Mouse (Mus musculus) heart, postnatal 10 days (tissue): ENCODE data around the gene Dbil5. TPM values are rescaled to one million over a fixed set of nuclear protein-coding genes. Genes with fewer than 3 reads are reported as not detected.
"Not testable (repeated sequence)": the region's sequence is repeated elsewhere in the genome, so short reads cannot be mapped to it uniquely, and the experiment has no call there.

Source experiments
- DNase-seq, 2 experiments: peaks; one replicate each; pipeline ENCODE4 v3.0.0; 2021
- intact Hi-C: fragments of 180-260 bp; cut with DNase I; formaldehyde crosslinking; loops from one replicate; pipeline ENCODE4 v1.15.1; 2025
- total RNA-seq, 2 experiments: library from RNA; stranded (reverse); gene quantifications; 2 replicates each; pipeline ENCODE4 v1.2.3; 2021

The Dbil5 gene
- under 1 TPM in 1 of 2 experiments, not detected in 1; 0.50 TPM for total RNA-seq

- peak; percentile 97 to 98 for DNase-seq
- intact Hi-C loops, result loop anchor here (1.0 to 5.0 kb wide), 2 partner anchors 38 to 435 kb away; partner anchors contain the start of genes Fam57a and Vps53
These were observed at the start of gene Dbil5, which contains the start of gene Gemin4 for GRCm38 (mm10) chr11:76217390-76217800. Gene Dbil5, plus strand, starts transcription at chr11:76217608. Gene Gemin4, minus strand, starts transcription at chr11:76217664.

DNA sequence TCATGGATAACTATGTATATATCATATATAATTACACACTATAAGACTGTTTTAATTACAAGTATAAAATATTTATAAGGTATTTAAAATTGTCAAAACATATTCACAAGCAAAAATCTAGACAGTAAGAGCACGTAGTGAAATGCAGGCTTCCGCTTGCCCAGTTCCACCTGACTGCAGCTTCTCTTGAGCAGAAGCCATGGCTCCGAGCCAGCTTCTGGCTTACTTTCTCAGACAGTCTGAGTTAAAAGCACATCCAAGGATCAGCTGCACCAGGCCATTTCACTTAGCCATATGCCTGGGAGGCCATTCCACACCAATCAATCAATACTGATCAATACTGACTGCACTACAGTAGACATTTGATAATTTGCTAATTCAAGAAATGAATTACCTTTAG lies 48.4 kb upstream of the Dbil5 start:
- intact Hi-C loops, result loop anchor here (5.0 kb wide), 4 partner anchors 167 to 457 kb away; no protein-coding TSS in a partner anchor
- no peak for DNase-seq

DNA sequence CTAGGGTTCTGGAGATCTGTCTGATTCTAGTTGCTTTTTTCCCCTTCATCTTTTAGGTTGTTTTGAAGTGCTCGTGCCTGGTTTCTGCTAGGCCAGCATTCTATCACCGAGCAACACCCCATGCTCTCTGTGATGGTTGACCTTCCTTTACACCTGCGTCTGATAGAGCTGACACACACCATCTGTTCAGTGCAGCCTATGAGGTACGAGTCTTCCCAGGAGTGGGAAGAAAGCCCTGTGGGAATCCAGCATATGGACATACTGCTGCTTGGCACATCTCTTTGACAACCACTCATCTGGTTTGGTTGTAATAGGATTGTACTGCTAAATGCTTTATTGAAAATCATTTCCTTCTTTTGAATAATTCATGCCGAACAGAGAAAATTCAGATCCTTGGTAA lies 47.2 kb upstream of the Dbil5 start:
- DNase-seq, result no peak
- intact Hi-C loops, result no loop called here

DNA sequence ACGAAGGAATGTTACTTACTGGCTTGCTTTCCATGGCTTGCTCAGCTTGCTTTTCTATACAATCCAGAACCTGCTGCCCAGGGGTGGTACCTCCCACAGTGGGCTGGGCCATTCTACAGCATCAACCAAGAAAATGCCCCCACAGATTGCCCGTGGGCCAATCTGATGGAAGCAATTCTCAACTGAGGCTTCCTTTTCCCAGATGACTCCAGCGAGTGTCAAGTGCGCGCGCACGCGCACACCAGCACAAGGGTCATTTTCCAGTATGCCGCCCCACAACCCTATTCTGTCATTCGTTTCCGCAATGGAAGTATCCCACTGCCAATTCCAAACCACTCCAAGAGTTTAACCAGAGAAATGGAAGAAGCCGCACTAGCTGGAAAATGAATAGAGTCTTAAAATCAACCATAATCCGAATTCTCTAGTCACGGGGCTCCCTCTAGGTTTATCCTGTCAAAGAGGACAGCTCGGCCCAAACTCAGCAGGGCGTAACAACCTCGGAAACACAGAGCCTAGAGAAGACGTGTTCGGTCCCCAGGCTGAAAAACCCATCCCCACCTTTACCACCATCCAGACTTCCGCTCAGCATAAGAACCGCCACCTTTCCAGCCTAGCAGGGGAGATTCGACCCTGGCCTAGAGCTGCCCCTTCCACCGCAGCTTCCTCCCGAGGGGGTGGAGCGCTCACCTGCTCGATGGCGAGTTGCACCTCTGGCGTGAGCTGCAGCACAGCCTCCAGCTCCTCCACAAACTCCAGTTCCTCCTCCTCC lies 38.5 kb upstream of the Dbil5 start:
- intact Hi-C loops, result loop anchor here (1.0 kb wide), 1 partner anchor 38 kb away; the partner anchor contains the start of genes Dbil5 and Gemin4
- DNase-seq, result peak in 1 of 2 experiments; percentile 42

- DNase-seq, result peak; percentile 90 to 93
- intact Hi-C loops, result loop anchor here (1.0 kb wide), 1 partner anchor 38 kb away; the partner anchor contains the start of genes Dbil5 and Gemin4
These were observed 37.8 kb upstream of the Dbil5 start, which contains the start of the genes Vps53 and Fam57a for GRCm38 (mm10) chr11:76179495-76180145. Gene Vps53, minus strand, starts transcription at chr11:76179647. Gene Fam57a, plus strand, starts transcription at chr11:76179671.

DNA sequence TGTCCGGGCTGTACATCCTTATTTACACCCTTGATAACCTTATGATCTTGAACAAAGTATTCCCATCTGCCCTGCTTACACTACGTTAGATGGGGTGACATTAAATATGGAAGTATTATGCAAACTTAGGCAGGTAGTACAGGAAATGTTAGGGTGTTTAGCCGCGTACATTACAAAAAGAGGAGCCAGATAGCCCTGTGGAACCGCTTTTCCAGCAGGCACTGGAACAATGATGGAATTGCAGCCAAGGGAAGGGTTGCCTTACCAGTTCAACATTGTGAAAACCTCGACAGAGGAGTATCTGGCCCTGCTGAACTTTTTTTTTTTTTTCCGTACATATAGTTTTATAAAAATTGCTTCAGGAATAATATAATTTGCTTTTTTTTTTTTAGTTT lies 37.3 kb upstream of the Dbil5 start:
- no peak for DNase-seq
- intact Hi-C loops, result no loop called here

DNA sequence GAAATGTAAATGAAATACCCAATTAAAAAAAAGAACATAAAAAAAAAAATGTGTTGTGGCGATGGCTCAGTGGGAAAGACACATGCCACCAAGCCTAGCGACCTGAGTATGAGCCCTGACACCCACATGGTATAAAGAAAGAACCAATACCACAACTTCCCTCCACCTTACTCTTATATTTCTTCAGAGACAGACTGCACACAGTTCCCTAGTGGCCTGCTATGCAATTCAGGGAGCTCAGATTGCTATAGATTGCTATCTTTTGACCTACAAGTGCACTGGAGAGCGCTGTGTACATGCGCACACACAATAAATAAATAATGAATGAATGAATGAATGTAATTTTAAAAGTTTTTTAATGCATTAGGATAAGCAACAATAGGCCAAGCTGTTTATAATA lies 33.7 kb upstream of the Dbil5 start:
- intact Hi-C loops, result no loop called here
- DNase-seq, result no peak

DNA sequence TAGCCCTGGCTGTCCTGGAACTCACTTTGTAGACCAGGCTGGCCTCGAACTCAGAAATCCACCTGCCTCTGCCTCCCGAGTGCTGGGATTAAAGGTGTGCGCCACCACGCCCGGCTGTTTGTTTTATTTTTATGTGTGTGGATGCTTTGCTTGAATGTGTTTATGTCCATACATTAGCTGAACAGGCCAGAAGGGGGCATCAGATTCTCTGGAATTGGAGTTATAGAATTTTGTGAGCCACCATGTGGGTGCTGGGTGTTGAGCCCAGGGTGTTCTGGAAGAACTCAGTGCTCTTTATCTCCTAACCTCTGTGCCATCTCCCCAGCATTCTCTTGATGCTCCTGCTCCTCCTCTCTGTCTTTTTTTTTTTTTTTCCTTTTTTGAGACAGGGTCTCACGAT lies 30.5 kb upstream of the Dbil5 start:
- intact Hi-C loops, result no loop called here
- DNase-seq, result no peak

DNA sequence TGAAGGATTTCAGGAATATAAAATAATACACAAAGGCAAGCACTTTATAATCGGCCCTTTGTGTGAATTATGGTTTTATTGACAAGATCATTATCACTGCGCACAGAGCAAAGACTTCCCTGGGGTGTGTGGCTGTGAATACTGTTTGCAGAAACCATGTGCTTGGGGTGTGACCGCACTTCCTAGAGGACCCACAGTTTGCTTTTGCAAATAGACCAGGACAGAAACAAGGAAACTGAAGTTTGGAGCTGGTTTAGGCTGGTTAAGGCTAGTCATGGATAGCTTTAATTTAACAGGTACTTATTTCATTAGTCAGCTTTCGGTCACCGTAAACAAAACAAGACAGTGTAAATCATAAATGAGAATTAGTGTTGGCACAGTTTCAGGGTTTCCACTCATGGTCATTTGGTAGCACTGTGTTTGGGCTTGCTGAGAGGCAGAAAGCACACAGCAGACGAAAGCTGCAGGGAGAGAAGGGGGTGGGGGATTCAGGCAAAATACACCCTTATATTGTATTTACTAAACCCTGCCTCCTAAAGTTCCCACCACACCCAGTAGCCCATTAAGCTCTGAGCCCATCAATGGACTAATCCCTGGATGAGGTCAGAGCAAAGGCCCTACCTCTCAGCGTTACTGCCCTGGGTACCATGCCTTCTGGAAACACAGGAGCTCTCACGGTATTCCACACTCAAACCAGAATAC lies 21.0 kb upstream of the Dbil5 start:
- intact Hi-C loops, result no loop called here
- no peak for DNase-seq

DNA sequence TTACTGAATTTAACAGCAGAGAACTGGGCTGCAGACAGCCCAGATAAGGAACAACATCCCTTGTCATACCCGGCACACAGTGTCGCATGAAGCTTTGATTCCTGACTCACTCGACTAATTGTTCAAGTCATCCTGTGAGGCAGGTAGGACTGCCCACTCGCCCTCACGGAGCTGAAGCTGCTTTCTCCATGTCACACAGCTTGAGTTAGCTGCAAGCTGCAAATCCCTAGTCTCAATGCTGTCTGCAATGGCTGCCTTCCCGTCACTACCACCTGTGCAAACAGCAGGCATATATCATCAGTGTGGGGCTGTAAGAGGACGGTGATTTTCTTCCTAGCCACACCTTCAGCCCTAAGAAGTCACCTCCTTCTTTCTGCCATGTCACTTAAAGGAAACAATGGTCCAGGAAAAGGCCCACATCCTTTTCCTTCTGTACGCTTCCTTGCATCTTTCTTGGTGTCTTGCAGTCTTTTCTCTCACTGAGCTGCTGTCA lies 20.4 kb upstream of the Dbil5 start:
- DNase-seq, result no peak
- intact Hi-C loops, result no loop called here

DNA sequence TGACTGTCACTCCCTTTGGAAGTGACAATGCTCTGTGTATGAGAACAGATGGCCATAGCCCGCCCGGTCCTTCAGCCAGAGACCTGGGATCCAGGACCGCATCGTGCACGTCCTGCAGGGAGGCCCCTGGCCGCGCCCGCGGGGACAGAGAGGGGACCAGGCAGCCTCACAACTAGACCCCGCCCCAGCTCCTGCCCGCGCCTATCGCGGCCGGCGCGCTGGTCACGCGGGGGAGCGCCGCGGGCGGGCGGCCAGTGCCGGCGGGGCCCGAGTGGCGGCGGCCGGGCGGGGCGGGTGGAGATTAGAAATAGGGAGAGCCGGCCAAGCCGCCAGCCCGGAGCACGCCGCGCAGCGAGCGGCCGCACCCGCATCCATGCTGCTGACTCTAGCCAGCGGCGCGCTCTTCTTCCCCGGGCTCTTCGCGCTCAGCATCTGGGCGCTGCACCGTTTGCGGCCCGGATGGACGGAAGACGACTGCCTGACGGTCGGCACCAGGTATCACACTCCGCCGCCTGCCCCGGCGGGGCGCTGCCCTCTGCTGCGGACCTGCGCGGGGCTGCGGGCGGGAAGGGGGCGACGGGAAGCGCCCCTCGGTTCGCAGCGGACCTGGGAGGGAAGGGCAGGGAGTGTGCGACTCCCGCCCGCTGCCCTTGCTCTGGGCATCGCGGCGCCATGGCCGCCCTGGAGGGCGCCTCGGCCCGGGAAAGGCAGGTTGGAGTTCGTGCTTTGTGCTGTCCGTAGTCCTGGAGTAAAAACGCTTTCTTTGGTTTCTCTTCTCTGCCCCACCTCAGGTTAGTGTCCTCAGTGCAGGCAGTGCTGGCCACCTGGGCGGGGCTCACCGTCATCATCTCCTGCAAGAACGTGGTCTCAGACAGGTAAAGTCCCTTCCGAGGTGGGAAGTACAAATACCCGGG lies 15.4 kb upstream of the Dbil5 start:
- peak; percentile 88 to 91 for DNase-seq
- intact Hi-C loops, result no loop called here

DNA sequence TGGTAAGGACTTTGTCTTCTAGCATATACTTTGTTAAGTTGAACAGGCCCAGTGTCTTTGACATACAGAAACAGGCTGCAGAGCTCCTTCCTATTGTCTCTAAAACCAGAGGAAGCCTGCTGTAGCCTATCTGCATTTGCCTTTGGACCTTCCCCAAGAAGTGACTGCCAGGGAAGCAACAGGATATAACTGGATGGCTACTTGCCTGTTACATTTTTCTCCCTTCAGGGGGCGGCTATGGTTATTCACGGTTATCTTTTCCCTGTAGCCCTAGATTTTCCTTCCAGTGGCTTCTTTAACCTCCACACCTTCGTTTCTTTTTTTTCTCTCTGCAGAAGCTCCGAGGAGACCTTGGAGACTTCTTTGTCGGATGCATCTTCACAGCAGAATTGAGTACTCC lies 10.6 kb upstream of the Dbil5 start:
- intact Hi-C loops, result no loop called here
- peak; percentile 40 to 43 for DNase-seq

DNA sequence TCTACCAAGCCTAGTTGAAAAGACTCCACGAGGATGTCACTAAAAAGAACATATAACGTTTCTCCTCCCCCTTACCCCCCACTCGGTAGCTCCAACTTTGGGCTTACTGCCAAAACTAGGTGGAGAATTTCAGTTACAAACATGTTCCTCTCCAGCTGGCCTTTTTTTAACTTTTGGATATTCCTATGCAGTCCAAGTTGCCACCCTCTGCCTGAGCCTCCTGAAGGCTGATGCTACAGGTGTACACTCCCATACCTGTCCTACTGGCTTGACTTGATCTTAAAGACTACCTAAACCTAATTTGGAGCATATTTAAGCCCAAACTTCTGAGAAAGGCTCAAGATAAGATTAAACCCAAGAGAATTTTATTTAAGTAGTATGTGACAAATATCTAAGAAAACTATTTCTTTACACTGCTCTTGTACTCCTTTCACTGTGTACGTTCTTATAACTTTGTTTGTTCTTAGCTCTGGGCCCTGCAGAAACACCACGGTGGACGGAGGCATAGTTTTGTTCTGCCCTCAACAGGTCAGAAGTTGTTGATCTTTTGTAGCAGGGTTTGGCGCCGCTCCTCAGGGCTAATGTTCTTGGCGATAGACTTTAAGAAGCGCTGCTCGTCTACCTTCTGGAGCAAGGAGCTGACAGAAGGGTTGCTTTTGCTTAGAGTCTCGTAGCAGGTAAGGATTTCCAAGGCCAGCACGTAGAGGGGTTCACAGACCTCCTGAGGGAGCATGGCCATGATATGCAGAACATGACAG lies 7.0 kb upstream of the Dbil5 start:
- intact Hi-C loops, result no loop called here
- no peak for DNase-seq

DNA sequence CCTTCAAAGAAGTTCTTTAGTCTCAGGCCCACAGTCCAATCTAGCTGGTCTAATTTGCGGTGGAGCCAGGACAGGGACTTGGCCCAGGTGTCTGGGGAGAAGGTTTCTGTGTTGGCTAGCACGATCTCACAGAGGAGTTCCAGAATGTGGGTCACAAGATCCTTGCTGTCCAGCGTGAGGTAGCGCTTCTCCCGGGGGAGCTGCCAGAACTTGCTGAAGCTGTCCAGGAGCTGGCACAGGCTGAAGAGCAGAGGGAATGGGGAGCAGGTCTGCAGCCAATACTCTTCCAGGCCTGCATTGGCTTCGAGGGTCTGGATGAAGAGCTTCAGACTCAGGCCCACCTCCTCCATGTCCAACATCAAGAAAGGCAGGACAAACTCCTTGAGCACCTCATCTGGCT lies 5.8 kb upstream of the Dbil5 start:
- intact Hi-C loops, DNase-seq: not testable (repeated sequence)

DNA sequence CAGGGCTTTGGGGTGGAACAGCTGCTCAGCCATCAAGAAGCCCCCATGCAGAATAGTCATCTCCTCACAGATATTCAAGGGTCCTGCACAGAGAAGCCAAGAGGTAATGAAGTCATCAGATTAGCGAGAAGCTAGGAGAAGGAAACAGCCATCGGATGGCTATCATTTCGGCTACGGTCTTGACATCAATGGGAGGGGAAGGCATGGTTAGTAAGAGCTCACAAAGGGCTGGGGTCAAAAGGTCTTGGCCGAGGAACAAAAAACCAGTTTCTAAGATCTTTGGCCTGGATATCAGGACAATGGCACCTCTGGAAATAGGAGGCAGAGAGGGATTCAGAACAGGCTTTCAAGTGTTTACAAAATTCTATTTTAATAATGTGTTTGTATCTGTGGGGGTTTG lies 3.6 kb upstream of the Dbil5 start:
- intact Hi-C loops, result no loop called here
- no peak for DNase-seq

DNA sequence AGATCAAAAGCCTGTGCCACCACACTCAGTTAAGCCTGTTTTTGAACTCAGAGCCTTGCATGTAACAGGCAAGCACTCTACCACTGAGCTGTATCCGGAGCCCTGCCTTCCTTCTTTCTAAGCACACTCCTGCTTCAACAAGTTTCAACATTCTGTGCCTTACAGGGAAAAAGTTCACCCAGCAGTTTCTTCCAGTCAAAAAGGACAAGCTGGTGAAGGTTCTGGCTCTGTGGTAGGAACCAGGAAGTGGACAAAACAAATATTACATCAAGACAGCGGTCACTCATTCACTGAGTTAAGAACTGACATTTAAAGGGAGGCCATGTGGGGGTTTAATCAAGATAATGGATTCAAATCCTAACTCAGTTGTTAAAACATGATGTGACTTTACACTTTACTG lies 2.4 kb upstream of the Dbil5 start:
- intact Hi-C loops, result loop anchor here (5.0 kb wide), 1 partner anchor 433 kb away; no protein-coding TSS in a partner anchor

DNA sequence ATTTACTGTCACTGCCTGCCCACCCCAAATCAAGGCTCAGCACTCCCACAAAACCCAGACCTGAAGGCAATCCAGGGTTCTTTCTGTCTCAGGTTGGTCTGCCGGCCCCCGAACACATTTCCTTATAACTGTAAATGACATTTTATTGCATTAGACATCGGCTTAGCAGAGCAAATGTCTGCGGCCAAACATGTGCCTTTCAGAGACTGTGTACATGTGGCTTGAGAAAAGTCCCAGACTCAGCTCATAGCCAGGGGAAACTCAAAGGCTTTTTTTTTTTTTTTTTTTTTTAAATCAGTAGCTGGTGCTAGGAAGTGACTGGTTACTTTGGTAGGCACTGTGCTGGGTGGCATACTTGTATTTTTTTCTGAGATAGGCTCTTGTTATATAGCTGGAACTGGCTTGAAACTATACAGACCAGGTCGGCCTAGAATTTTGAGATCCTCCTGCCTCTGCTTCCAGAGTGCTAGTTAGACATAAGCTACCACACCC lies 1.3 kb upstream of the Dbil5 start:
- no peak for DNase-seq
- intact Hi-C loops, result loop anchor here (5.0 kb wide), 1 partner anchor 434 kb away; no protein-coding TSS in a partner anchor

More for the DNA sequence above, 2.4 kb upstream of the Dbil5 start:
- no peak for DNase-seq

DNA sequence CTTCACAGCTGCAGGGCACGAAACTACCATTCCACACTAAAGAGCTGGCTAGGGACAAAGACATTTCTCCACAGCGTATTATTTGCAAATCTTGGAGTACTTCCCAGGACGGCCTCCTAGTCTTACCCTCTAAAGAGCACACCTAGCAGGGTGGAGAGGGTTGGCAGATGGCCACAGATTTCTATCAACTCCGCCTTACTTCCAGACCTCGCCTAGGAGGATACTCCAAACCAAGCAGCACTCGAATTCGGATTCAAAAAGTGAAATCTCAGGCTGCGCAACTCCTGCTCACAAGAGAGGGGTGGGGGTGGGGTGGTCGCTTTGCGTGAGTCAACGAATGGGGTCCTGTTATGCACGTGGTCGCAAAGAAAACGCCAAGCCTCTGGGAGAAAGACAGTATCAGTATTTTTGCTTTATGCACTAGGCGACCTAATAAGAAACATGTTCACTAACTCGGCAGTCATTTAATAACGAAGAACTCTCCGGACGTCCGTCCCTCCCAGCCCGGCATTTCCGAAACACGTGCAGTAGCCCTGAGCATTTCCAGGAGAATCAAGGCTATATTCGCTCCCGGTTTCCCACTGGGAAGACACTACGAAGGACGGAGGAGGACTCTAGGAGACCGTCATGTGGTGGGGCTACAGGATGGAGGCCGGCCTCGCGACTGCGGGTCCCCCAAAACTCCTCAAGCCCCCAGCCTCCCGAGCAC lies 573 bp upstream of the Dbil5 start:
- intact Hi-C loops, result loop anchor here (1.0 to 5.0 kb wide), 2 partner anchors 38 to 435 kb away; partner anchors contain the start of genes Fam57a and Vps53
- DNase-seq, result peak; percentile 37 to 41
